In the genomic region with DNA sequence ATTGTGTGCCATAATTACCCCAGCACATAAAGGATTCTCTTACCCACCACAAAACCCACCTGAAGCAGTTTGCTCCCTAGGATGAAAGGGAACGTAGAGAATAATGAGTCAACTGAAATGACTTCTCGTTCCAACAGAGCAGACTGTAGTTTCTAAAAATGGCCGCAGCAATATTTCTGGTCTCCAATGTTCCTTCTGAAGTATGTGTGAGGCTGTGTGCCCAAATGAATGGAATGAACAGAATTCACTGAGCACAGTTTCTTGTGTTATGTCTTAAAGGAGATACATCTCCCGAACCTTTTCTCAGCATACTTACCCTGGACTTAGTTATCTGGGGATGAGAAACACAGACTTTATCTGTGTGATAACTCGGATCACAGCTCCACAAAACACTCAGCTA, we compare ENCODE assay signal across 25 mouse cellular contexts.
A peak's percentile ranks its signal among the peaks of the same experiment; 100 is the strongest.
DNase-seq lines count a peak whose midpoint lies in the region; ATAC-seq and TF ChIP-seq lines count a peak whose summit lies in the region.
"Had no signal": no experiment of that assay in that cellular context is flagged by ENCODE, and none has a peak within 500 bp of the region (broad histone marks: within the 10 kb centered on the region; RNA-seq: fewer than 3 reads in every experiment).

No protein-coding gene starts in this region.

- no peak overlapping the region for H3K4me2 ChIP-seq in forebrain, postnatal 0 days (ENCODE audit: low read depth)
- H3K4me2 ChIP-seq in forebrain, embryonic 16.5 days (ENCODE audit: low read length) = no peak overlapping the region
- H3K4me2 ChIP-seq in heart, embryonic 14.5 days (ENCODE audit: low read length) = no peak overlapping the region
- H3K4me2 ChIP-seq in heart, postnatal 0 days (ENCODE audit: low read depth, low read length) = no peak overlapping the region
- H3K4me2 ChIP-seq: embryonic facial prominence, embryonic 15.5 days; hindbrain, embryonic 15.5 days; intestine, embryonic 15.5 days; neural tube, embryonic 13.5 days had no signal

- no peak for TF ChIP-seq EP300 in heart, postnatal 0 days (IDR thresholded peaks at IDR 0.05; ENCODE audit: low read depth)

- TF ChIP-seq CTCF in forebrain, postnatal 0 days (IDR thresholded peaks at IDR 0.05; ENCODE audit: low read depth) = no peak
- no peak for TF ChIP-seq CTCF in left cerebral cortex, adult 2 months (IDR thresholded peaks at IDR 0.05)
- TF ChIP-seq CTCF in heart, postnatal 0 days (IDR thresholded peaks at IDR 0.05; ENCODE audit: low read depth) = no peak

- no peaks in the 10 kb centered on the region for H3K36me3 ChIP-seq in forebrain, postnatal 0 days (ENCODE audit: insufficient read depth)
- no peaks in the 10 kb centered on the region for H3K36me3 ChIP-seq in forebrain, embryonic 16.5 days (ENCODE audit: control insufficient read depth, insufficient read depth)
- H3K36me3 ChIP-seq in heart, embryonic 14.5 days (ENCODE audit: control insufficient read depth, insufficient read depth, low read length) = no peaks in the 10 kb centered on the region
- no peaks in the 10 kb centered on the region for H3K36me3 ChIP-seq in heart, postnatal 0 days (replicated peaks; ENCODE audit: control insufficient read depth, insufficient read depth, low read length)
- H3K36me3 ChIP-seq: embryonic facial prominence, embryonic 15.5 days; hindbrain, embryonic 15.5 days; intestine, embryonic 15.5 days; neural tube, embryonic 13.5 days had no signal

- peak; percentile 40 for DNase-seq in forebrain, postnatal 0 days
- no peak for DNase-seq in heart, postnatal 14 days
- DNase-seq in left cerebral cortex, adult 2 months (ENCODE audit: extremely low spot score in 1 of 2, low spot score in 2 of 2) = no peak
- no peak for DNase-seq in left cerebral cortex, postnatal 10 days (ENCODE audit: extremely low spot score in 1 of 2, low spot score in 2 of 2)
- no peak for DNase-seq in heart, postnatal 0 days (ENCODE audit: low spot score)
- no peak for DNase-seq in adrenal gland, adult (ENCODE audit: inconsistent age in 2 of 2, low spot score in 1 of 2)
- DNase-seq: adrenal gland, postnatal 10 days; cerebellum, adult 11 months; cerebellum, postnatal 25 days; gastrocnemius, postnatal 14 days; kidney, adult 9 months; kidney, postnatal 25 days; layer of hippocampus, postnatal 36 days; lung, adult 18-20 months; lung, postnatal 14 days; midbrain, embryonic 14.5 days; right cerebral cortex, postnatal 14 days; thymus, adult 18-20 months; thymus, postnatal 4 days had no signal

- ATAC-seq in forebrain, postnatal 0 days = no peak; the same call in 1 of the 2 replicates
- no peak for ATAC-seq in forebrain, embryonic 16.5 days
- no peak for ATAC-seq in heart, embryonic 14.5 days (ENCODE audit: insufficient number of reproducible peaks, insufficient read depth, low FRiP score, low read depth)
- no peak for ATAC-seq in heart, postnatal 0 days (ENCODE audit: insufficient read depth, low read depth)
- ATAC-seq: intestine, embryonic 15.5 days had no signal

- H3K27me3 ChIP-seq in forebrain, postnatal 0 days (ENCODE audit: insufficient read depth, low read length) = no peaks in the 10 kb centered on the region
- no peaks in the 10 kb centered on the region for H3K27me3 ChIP-seq in forebrain, embryonic 16.5 days (replicated peaks; ENCODE audit: control insufficient read depth, insufficient read depth, low read length)
- H3K27me3 ChIP-seq in heart, embryonic 14.5 days (ENCODE audit: control insufficient read depth, insufficient read depth, low read length) = no peaks in the 10 kb centered on the region
- H3K27me3 ChIP-seq in heart, postnatal 0 days (ENCODE audit: control insufficient read depth, insufficient read depth, low read length) = no peaks in the 10 kb centered on the region
- H3K27me3 ChIP-seq: embryonic facial prominence, embryonic 15.5 days; hindbrain, embryonic 15.5 days; intestine, embryonic 15.5 days; neural tube, embryonic 13.5 days had no signal

- 58% methylated on average over 5 of the region's 5 CpGs for WGBS in forebrain, postnatal 0 days
- WGBS in forebrain, embryonic 16.5 days = 74% methylated on average over 5 of the region's 5 CpGs
- WGBS in heart, embryonic 14.5 days = 31% methylated on average over 5 of the region's 5 CpGs
- 30% methylated on average over 5 of the region's 5 CpGs for WGBS in heart, postnatal 0 days

- intact Hi-C loops in heart, postnatal 14 days (cut with DNase I) = loop anchor here (10.0 kb wide), 1 partner anchor 109 kb away; a partner anchor contains a TSS
- intact Hi-C loops in left cerebral cortex, adult 2 months (cut with DNase I) = loop anchor here (1.0 to 10.0 kb wide), 3 partner anchors 30 to 319 kb away; no protein-coding TSS in a partner anchor
- intact Hi-C loops in left cerebral cortex, postnatal 10 days (cut with DNase I) = no loop called here

- no peak overlapping the region for H3K4me3 ChIP-seq in forebrain, postnatal 0 days (ENCODE audit: low read depth, low read length)
- no peak overlapping the region for H3K4me3 ChIP-seq in forebrain, embryonic 16.5 days (replicated peaks; ENCODE audit: low read length)
- H3K4me3 ChIP-seq in heart, embryonic 14.5 days (ENCODE audit: control insufficient read depth in 1 of 2, insufficient read depth in 1 of 2, low read depth in 1 of 2, low read length in 2 of 2) = no peak overlapping the region
- H3K4me3 ChIP-seq in left cerebral cortex, adult 2 months = no peak overlapping the region
- H3K4me3 ChIP-seq in heart, postnatal 0 days (ENCODE audit: low read depth, low read length) = no peak overlapping the region
- H3K4me3 ChIP-seq: embryonic facial prominence, embryonic 15.5 days; hindbrain, embryonic 15.5 days; intestine, embryonic 15.5 days; neural tube, embryonic 13.5 days had no signal

- H3K9ac ChIP-seq in forebrain, postnatal 0 days = no peak overlapping the region
- H3K9ac ChIP-seq in forebrain, embryonic 16.5 days (replicated peaks; ENCODE audit: low read depth, low read length) = no peak overlapping the region
- no peak overlapping the region for H3K9ac ChIP-seq in heart, embryonic 14.5 days (ENCODE audit: low read length)
- no peak overlapping the region for H3K9ac ChIP-seq in heart, postnatal 0 days (replicated peaks; ENCODE audit: low read depth, low read length)
- H3K9ac ChIP-seq: embryonic facial prominence, embryonic 15.5 days; hindbrain, embryonic 15.5 days; intestine, embryonic 15.5 days; neural tube, embryonic 13.5 days had no signal

- peaks cover 8% of the 10 kb centered on the region for H3K4me1 ChIP-seq in forebrain, postnatal 0 days (ENCODE audit: insufficient read depth)
- peaks cover 13% of the 10 kb centered on the region for H3K4me1 ChIP-seq in forebrain, embryonic 16.5 days (replicated peaks; ENCODE audit: control insufficient read depth, insufficient read depth, low read length)
- H3K4me1 ChIP-seq in heart, embryonic 14.5 days (ENCODE audit: control insufficient read depth in 2 of 2, insufficient read depth in 2 of 2, low read length in 2 of 2) = peaks cover 8 to 32% of the 10 kb centered on the region in 2 experiments
- H3K4me1 ChIP-seq in heart, postnatal 0 days (ENCODE audit: control insufficient read depth, insufficient read depth) = peaks cover 18% of the 10 kb centered on the region
- H3K4me1 ChIP-seq: hindbrain, embryonic 15.5 days; neural tube, embryonic 13.5 days had no signal

- H3K9me3 ChIP-seq in forebrain, postnatal 0 days (ENCODE audit: low read length) = no peaks in the 10 kb centered on the region
- H3K9me3 ChIP-seq in forebrain, embryonic 16.5 days (ENCODE audit: control insufficient read depth, low read length) = no peaks in the 10 kb centered on the region
- no peaks in the 10 kb centered on the region for H3K9me3 ChIP-seq in heart, embryonic 14.5 days (ENCODE audit: control insufficient read depth, low read length)
- H3K9me3 ChIP-seq in heart, postnatal 0 days (replicated peaks; ENCODE audit: control insufficient read depth, low read length) = no peaks in the 10 kb centered on the region
- H3K9me3 ChIP-seq: embryonic facial prominence, embryonic 15.5 days; hindbrain, embryonic 15.5 days; intestine, embryonic 15.5 days; neural tube, embryonic 13.5 days had no signal

- H3K27ac ChIP-seq in forebrain, postnatal 0 days (ENCODE audit: low read depth, low read length) = 0 out of 2 replicates have a peak overlapping the region, but pooled peaks have one; percentile 0
- no peak overlapping the region for H3K27ac ChIP-seq in forebrain, embryonic 16.5 days (ENCODE audit: low read length)
- peak overlapping the region; percentile 60 to 61; a peak in 2 of 4 replicates for H3K27ac ChIP-seq in heart, embryonic 14.5 days (replicated peaks in 1 of 2; ENCODE audit: control insufficient read depth in 1 of 2, insufficient read depth in 1 of 2, low read depth in 2 of 2, low read length in 2 of 2)
- H3K27ac ChIP-seq in left cerebral cortex, adult 2 months = peak overlapping the region; percentile 0; the same call in 1 of the 2 replicates
- peak overlapping the region; percentile 67 for H3K27ac ChIP-seq in heart, postnatal 0 days (ENCODE audit: low read depth)
- H3K27ac ChIP-seq: embryonic facial prominence, embryonic 15.5 days; hindbrain, embryonic 15.5 days; intestine, embryonic 15.5 days; neural tube, embryonic 13.5 days had no signal
